Mouse (Mus musculus) C2C12 (cell line): ENCODE data around the gene Cpeb1.

Source experiments
- CEBPB ChIP-seq: IDR thresholded peaks from one replicate; pipeline ENCODE4 v1.6.1; 2011; ENCODE audit warnings: low read depth, mild to moderate bottlenecking, control low read depth, moderate library complexity
- CTCF ChIP-seq: IDR thresholded peaks from one replicate; pipeline ENCODE4 v1.5.1; 2011; ENCODE audit not compliant: control insufficient read depth, insufficient read depth, insufficient read length
- FOSL1 ChIP-seq: IDR thresholded peaks from one replicate; pipeline ENCODE4 v1.8.0; 2011; ENCODE audit warnings: mild to moderate bottlenecking, low read length; ENCODE audit not compliant: poor library complexity, insufficient read depth, severe bottlenecking
- MYOD1 ChIP-seq: IDR thresholded peaks from one replicate; pipeline ENCODE4 v1.6.1; 2011; ENCODE audit warnings: low read depth; ENCODE audit not compliant: control insufficient read depth, insufficient read length
- MYOG ChIP-seq: IDR thresholded peaks from one replicate; pipeline ENCODE4 v1.6.1; 2011; ENCODE audit not compliant: control insufficient read depth, insufficient read length; ENCODE audit errors: extremely low read depth
- USF1 ChIP-seq: IDR thresholded peaks from one replicate; pipeline ENCODE4 v1.6.1; 2011; ENCODE audit warnings: low read depth, mild to moderate bottlenecking, control low read depth, moderate library complexity

DNA sequence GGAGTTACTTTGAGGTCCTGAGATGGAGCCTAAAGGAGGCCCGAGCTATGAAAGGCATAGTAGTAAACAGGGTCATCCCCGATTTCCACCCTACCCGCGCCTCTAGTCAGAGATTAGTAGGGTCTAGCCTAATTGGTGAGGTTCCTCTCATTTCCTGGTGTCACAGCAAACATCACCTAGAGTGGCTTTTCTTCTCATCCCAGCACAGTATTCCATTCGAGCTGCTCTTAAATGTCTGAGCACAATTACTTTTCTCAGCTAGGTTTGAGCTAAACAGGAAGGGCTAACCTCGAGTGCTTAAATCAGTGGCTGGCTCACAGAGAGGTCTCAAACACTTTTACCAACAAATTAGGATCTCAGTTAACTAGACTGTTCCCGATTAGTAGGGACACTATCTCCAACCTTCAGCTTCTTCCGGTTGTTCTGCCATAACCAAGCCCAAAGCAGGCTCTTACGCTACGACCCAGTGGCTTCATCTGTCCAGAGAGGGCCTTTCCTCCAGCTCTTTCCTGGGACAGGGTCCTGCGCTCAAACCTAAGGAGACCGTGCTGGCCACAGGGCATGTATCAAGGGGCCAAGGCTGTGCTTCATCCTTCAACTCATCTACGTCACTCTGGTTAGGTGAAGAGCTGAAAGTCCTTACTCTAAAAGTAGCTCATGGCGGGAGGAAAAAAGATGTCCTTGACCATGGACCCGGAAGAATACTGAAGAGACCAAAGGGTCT, 109.7 kb downstream of the Cpeb1 start:
- TF ChIP-seq MYOD1, result no peak
- TF ChIP-seq USF1, result no peak
- no peak for TF ChIP-seq CTCF
- TF ChIP-seq CEBPB, result no peak
- no peak for TF ChIP-seq FOSL1
- TF ChIP-seq MYOG, result no peak
